Mouse (Mus musculus): Measurements from ENCODE around the gene Mcm9. TPM values are rescaled to one million over a fixed set of nuclear protein-coding genes. Genes with fewer than 3 reads are reported as not detected.
A peak's percentile ranks its signal among the peaks of the same experiment; 100 is the strongest.

Mcm9 gene
- total RNA-seq, 2 experiments from 2014 or later = 0.52 to 1.2 TPM

DNA sequence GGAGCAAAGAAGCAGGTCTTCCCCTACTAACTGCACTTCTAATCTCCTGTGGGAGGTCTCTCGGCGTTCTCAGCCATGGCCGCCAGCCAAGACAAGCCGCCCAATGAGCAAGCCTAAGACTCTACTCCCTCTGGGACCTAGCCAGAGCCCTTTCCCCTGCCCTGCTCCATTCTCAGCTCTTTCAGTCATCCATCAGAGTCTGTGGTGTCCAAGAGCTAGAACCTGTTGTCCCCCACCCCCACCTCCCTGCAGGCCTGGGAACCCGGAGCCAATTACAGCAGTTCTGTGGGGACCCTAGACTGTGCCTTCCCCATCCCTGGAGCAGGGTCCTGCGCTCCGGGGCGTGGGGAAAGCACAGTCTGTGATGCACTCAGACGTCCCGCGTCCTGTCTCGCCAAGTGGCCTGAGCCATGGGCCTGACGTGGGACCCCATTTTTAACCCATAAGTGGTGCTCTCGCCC lies 49.6 kb downstream of the Mcm9 start:
- peak; percentile 35 for DNase-seq (ENCODE audit: low spot score)

DNA sequence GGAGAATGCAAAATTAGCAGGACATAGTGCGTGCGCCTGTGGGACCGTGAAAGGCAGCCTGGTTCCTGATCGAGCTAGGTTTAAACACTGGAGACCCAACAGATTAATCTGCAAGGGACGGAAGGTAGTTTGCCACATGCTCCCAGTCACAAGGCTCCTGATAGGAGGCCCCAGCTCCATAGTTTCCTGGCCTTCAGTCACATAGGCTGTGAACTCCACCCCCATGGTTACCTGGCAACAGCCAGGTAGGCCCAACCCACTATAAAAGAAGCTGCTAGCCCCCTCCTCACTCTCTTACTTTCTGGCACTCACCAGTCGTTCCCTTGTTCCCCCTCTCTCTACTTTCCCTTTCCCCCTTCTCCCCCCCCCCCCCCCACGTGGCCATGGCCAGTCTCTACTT lies 50.1 kb downstream of the Mcm9 start:
- DNase-seq (ENCODE audit: low spot score) = no peak

DNA sequence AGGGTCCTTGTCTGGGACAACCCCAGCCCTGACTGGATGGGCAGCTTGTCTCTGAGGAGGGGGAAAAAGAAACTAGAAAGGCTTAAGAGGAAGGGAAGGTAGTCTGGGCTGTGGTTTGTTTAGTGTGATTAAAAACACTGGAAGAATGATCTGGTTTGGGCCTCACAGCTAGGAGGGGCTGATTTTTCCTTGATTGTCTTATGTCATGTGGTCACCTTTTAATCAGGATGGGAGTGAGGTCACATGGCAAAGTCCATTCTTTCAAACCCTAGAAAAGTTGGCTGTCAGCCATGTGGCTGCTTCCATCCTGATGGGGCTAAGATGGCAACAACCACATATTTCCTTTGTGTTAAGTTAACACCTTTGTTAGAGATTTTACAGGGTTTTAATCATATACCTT lies 61.7 kb downstream of the Mcm9 start:
- no peak for DNase-seq (ENCODE audit: low spot score)

DNA sequence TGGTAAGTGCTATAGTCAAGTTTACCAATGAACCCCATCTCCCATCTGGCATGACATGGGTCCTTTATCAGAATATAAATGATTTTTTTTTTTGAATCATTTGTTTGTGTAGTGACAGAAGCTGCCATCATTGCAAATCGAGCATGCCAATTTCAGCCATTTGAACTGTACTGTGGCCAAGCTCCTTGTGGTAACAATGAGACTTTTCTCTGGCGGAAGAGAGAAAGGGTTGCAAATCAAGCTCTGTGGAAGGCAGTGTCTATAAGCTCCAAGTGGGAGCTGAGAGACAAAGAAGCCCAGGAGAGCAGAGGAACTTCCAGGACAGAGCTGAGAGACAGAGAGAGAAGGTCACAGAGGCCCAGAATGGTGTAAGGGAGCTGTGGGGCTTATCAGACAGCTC lies 64.7 kb downstream of the Mcm9 start:
- no peak for DNase-seq (ENCODE audit: low spot score)

DNA sequence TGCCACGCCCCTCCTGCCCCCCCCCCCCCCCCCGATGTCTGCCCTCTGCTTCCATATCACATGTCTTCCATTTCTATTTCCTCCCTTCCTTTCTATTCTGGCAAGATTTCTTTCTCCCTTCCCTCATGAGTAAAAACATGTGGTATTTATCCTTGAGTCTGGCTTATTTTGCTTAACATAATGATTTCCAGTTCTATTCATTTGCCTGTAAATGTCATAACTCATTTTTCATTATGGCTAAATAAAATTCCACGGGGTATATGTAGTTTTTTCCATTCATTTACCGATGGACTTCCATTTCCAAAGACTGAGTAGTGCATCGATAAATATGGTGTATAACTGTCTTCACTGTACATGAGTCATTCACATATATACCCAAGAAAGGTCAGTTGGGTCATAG lies 68.2 kb downstream of the Mcm9 start:
- no peak for DNase-seq (ENCODE audit: low spot score)

DNA sequence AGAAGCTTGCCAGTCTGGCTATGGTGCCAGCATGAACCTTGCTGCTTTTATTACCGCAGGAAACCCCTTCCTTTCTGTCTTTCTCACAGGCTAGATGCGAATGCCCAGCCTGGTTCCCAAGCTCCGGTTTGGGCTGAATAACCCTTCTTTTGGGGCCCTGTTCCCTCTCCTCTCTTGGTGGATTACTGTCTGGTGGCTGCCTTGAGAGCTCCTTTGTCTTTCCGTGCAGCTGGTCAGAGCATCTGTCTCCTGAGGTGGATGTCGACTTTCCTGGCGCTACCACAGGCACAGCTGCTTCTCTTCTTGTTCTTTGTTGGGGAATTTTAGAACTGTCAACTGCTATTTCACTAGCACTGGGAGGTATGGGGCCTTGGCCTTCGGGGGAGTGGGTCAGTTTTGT lies 92.6 kb downstream of the Mcm9 start:
- no peak for DNase-seq (ENCODE audit: low spot score)

DNA sequence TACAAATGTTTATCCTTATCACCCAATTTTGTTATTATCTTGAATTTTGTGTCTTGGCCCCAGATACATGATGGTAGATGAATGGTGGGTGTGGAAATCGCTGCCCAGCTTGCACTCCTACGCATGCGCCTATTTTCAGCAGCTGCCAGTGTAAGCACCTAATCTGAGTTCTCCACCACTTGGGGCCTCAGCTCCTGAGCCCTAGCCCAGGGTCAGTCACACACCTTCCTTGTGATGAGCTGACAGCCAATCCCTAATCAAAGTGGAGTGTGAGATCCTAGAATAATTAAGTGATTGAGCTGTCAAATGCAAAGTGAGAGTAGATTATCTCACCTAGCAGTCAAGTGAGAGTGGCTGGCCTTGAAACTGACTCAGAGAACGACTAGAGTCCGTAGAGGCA lies 97.9 kb downstream of the Mcm9 start:
- DNase-seq (ENCODE audit: low spot score) = no peak

DNA sequence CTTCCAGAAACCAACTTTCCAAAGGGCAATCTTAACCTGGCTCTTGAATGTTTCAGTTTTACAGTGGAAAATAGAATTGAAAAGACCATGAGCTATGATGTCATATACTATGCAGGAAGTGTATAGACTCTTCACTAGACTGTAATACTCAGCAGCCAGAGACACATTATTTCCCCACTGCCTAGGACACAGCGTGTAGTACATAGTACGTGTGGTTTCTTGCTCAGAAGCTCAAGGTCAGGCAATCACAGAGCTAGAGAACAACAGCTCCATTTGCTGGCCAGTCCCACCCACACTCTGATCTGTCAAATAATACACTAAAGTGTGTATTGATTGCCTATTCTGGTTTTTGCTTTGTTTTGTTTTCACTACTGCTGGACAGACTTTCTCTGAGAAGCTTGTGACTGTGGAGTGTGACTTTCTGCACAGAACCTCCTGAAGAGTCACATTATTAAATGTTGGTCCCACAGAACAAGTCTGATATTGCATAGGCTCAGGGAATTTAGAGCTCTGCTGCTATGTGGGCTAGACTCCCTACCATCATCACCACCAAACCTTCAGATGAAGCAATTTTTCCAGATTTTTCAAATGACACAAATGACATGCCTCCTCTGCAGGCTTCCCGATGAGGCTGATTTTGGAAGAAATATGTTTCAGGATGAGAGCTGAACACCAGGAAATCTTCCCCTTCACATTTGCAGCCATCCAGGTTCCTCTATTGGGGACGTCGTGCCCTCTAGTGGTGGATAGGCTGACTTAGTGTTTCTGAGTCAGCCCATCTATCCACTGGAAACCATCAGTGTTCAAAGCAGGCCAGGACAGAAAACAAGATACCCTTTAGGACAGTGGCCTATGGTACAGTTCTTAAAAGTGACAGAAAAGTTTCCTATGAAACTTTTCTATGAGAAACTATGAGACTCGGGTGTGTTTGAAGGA lies 102.1 kb downstream of the Mcm9 start:
- peak; percentile 62 for DNase-seq (ENCODE audit: low spot score)

DNA sequence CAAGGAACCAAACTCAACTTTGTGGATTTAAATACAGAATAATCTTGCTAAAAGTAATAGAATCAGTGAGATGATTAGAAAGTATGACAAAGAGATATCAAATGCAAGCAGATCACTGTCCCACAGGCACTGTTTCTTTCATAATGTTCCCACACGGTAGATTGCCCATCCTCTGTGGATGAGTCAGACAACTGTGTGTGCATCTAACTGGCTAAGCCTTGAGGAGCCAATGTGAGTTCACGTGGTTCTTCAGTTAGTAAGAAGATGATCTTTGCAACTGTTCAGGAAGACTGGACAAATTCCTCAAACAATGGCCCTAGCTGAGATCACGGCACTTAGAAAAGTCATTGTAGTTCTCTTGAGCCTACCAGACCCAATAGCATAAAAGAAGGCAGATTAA lies 102.9 kb downstream of the Mcm9 start:
- DNase-seq (ENCODE audit: low spot score) = no peak

DNA sequence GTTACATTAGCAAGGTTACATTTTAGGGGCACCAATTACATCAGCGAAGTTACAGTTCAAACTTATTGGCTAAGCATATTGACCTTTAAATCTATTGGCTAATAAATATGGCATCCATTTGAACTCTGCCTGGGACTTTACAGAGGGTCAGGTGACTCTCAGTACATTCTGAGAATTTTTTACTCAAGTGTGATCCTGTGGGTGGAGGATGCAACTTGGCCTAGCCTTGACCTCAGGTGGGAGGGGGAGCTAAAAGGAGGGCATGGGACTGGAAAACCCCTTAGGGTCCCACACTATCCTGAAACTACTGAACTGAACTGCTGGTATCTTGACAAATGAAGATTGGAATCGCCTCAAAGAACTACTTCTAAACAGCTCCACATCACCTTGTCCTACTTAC lies 103.9 kb downstream of the Mcm9 start:
- no peak for DNase-seq (ENCODE audit: low spot score)

DNA sequence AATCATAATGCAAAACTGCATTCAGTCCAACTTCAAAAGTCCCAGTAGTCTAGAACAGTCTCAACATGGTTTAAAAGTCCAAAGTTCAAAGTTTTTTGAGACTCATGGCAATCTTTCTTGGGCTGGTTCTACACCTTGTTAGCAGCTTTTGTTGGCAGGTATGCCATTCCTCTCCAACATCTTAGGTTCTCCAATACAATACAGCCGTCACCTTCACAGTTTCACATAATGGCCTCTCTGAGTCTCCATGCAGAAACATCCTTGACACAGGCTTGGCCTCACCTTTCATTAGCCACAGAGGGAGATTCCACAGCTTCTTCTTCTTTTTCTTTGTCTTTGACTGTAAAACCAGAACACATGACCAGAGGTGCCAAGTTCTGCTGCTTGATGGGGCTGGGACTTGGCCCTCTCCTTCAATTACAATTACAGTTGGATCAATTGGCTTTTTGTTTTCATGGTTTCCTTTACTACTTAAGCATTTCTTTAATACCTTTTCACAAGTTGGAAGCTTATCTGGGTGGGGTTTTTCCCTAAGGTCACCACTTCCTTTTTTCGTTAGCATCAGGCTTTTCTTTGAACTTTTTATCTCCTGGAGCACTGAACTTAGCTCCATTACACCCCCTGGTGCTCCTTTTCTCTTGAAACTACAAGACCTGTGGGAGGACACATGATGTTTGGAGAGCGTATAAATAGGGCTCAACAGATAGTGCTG lies 104.8 kb downstream of the Mcm9 start:
- DNase-seq (ENCODE audit: low spot score) = no peak

DNA sequence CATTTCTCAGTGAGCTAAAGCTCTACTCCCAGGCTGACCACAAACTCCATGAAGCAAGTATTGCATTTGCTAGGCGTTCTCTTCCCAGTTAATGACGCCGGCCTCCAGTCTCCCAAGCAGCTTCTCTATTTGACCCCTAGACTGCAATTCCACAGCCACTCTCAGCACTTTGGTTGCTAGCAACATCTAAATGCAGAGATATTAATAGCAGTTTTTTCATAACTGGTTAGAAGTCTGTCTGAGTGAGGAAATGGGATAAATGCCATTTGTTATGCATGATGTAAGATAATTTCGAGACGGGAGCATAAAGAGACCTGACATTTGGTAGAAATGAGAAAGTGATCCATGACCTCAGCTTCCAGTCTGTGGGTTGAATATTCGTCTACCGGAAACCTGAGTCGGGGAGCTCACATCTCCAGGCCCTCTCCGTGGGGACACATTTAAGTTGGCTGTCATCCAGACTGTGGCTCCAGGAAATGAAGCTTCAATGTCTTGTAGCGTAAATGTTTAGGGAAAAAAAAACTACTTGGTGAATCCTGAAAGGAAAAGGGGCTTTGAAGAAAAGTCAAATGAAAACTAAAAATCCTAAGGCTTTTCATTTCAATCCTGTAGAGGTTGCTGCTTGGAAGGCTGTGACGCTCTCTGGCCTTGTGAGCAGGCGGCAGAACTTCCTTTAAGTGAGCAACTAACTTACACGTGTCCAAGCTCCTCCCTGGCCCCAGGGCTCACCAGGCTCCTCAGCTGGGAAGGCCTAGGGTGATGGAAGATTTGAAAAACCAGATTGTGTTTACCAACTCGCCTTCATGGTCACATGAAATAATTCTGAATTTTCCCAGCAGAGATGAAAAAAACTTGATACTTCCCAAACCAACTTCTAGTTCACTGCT lies 110.9 kb downstream of the Mcm9 start:
- DNase-seq (ENCODE audit: low spot score) = peak; percentile 57

DNA sequence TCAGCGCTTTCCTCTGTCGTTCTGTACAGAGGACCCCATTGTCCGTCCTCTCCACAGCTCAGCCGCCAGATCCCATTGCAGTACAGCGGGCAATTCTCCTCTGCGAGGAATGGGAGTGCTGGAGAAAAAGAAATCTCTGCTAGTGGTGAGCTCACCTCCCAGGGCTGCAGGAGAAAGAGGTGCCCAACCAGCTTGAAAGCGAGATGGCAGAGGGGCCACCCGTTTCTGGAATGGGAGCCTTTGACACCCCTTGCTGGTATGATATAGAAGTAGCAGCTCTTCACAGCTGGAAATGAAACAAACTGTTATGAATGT lies 111.7 kb downstream of the Mcm9 start:
- DNase-seq (ENCODE audit: low spot score) = no peak

DNA sequence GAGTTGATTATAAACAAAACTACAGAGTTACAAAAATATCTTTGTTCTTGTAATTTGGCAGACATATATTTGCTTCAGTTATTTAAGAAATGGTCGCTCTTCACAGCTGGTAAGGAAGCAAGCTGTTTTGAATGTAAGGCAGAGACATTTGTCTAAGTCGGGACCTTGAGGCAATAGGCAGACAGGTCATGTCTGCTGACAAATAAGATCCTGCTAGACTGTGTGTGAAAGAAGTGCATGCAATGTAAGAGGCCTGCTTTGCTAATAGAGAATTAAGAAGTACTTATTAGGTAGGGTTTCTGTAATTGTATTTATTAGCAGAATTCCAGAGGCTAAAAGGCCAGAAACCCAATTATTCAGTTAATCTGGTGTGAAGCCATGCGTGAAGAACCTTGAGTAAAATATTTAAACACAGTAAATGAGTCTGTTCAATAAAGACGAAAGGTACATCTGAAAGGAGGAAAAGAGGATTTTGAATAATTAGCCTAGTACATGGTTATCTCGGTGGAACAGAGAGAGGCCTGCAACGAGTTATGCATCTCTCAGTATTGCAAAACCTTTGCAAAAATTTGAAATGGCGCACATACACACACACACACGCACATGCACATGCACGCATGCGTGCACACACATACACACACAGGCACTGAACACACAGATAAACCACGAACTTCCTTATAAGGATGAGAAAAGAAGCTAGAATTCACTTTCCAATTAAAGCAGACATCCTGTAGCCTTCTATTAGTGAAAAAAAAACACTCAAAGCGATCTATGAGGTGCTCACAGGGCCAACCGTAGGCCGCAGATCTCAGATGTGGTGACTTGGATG lies 112.3 kb downstream of the Mcm9 start:
- no peak for DNase-seq (ENCODE audit: low spot score)

DNA sequence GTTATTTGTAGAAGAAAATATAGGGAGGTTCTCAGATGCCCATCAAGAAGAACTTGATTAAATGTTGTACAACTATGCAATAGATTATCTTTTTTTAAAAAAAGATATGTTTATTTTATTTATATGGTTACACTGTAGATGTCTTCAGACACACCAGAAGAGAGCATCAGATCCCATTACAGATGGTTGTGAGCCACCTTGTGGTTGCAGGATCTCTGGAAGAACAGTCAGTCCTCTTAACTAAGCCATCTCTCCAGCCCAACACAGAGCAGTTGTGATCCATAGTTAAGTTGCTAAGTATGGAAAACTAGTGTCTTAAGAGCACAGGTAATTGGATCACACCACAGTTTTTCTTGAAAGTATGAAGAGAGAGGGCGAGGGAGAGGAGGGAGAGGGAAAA lies 117.7 kb downstream of the Mcm9 start:
- no peak for DNase-seq (ENCODE audit: low spot score)

DNA sequence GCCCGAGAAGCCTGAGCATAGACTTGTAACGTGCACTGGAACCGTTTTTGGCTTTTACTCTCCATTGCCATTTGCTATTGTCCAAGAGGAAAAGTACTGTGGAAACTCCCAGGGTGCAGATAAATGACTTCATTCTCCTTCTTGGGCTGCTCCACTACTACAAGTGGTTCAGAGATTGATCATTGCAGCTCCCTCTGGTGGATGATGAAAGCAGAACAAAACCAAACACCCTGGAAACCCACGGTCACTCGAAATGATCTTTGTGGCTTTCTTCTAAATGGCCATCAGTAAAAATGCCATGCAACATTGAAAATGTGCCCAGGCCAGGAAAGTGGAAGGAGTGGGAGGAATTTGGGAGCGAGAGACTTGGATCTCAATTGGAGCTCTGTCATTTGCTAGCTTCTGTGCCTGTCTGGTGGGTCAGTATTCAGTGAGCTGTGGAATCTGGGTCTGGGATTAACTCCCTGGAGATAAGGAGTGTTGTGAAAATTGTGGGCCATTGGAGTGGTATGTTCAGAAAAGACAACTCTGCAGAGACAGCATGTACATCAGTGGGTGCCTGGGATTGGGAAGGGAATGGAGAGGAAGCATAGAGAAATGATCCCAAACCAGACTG lies 121.0 kb downstream of the Mcm9 start:
- DNase-seq (ENCODE audit: low spot score) = peak; percentile 83

DNA sequence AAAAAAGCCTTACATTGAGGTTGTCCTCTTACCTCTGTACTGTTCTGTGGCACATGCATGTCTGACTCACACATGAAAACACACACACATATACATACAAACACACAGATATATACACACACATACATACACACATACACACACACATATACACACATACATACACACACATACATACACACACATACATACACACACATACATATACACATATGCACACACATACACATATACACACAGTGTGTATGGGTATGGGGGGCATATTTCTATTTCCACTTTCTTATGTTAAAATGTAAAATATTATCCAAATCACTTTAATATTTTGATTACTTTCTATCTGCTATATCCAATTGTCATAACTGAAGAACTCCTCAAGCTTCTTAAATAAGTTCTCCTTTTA lies 121.6 kb downstream of the Mcm9 start:
- no peak for DNase-seq (ENCODE audit: low spot score)

DNA sequence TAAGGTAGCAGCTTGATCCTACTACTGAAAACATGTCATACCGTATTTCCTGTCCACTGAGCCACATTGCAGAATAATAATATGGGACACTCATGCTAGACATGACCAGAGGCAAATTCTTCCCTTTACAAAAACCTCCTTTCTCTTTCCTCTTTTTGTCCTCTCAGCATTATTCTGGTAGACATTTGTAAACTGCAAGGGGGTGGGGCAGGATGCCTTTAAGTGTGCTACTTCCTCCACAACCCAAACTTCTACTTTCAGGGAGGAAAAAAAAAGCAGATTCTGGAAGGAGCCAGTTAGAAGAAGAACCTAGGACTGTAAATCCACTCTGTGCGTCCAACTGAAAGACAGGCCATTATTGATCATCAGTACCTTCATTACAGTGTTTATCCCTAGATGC lies 124.7 kb downstream of the Mcm9 start:
- DNase-seq (ENCODE audit: low spot score) = no peak

DNA sequence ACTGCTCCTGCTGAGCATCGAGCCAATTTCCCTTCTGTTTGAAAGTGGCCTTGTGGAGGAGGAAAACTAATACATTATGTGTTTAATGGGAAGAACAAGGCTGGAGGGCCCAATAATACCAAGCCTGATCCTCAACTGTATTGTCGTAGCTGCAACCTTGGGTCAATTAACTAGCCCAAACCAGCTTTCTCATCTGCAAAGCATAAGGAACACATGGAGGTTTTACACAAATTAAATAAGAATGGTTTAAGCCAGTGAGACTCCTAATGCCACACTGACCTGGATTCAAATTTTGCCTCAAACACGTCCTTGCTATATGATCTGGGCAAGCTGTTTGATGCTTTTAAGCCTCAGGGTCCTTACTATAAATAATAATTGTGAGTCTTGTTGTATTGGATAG lies 125.2 kb downstream of the Mcm9 start:
- no peak for DNase-seq (ENCODE audit: low spot score)
